Mouse (Mus musculus): ENCODE measurements around the gene Gpbp1. TPM values are rescaled to one million over a fixed set of nuclear protein-coding genes. Genes with fewer than 3 reads are reported as not detected.

Gpbp1 gene
- polyA plus RNA-seq, 1 experiment from 2014 or later: 127 TPM

GRCm38 (mm10) chr13:111488651-111489501, 1.0 kb downstream of the Gpbp1 start:
- peak overlapping the region; percentile 86 for H3K4me3 ChIP-seq (replicated peaks; ENCODE audit: low read depth, low read length)
- H3K4me2 ChIP-seq (ENCODE audit: low read length): peak overlapping the region; percentile 89
- H3K27me3 ChIP-seq (ENCODE audit: control insufficient read depth, insufficient read depth, low read length): peaks cover 23% of the 10 kb centered on the region
- peak overlapping the region; percentile 85 for H3K9ac ChIP-seq (replicated peaks; ENCODE audit: low read length)
- WGBS: under 1% methylated on average over 82 of the region's 98 CpGs
- peaks cover 33% of the 10 kb centered on the region for H3K4me1 ChIP-seq (ENCODE audit: control insufficient read depth, insufficient read depth, low read length)
- DNase-seq (peak; percentile 64), ATAC-seq (ENCODE audit: low FRiP score, low TSS enrichment) (no peak; the same call in 1 of the 2 replicates)
- no peaks in the 10 kb centered on the region for H3K36me3 ChIP-seq (ENCODE audit: control insufficient read depth, insufficient read depth, low read length)
- H3K27ac ChIP-seq (replicated peaks; ENCODE audit: low read depth, low read length): peak overlapping the region; percentile 98
- no peaks in the 10 kb centered on the region for H3K9me3 ChIP-seq (ENCODE audit: control insufficient read depth, low read length)

DNA sequence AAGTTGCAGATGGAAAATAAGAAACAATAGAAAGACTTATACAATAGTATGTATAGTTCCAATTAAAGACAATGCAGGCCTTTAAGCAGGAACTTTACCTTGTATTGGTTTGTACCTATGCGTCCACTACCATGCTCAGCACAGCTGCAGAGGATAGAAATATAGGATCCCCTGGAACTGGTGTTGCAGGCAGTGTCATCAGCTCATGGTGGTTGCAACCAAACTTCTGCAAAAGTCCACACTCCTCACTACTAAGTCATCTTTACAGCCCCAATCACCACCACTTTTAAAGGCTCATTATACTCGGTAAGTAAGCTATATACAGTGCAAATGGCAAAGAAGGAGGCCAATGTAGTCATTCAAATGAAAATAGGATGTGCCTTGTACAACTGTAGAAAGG, 12.2 kb downstream of the Gpbp1 start:
- peaks cover 24% of the 10 kb centered on the region for H3K4me1 ChIP-seq (ENCODE audit: control insufficient read depth, insufficient read depth, low read length)
- H3K27me3 ChIP-seq (ENCODE audit: control insufficient read depth, insufficient read depth, low read length): no peaks in the 10 kb centered on the region
- DNase-seq (no peak), ATAC-seq (ENCODE audit: low FRiP score, low TSS enrichment) (no peak)
- H3K27ac ChIP-seq (replicated peaks; ENCODE audit: low read depth, low read length): no peak overlapping the region
- no peak overlapping the region for H3K9ac ChIP-seq (replicated peaks; ENCODE audit: low read length)
- no peak overlapping the region for H3K4me2 ChIP-seq (ENCODE audit: low read length)
- H3K9me3 ChIP-seq (ENCODE audit: control insufficient read depth, low read length): no peaks in the 10 kb centered on the region
- H3K36me3 ChIP-seq (ENCODE audit: control insufficient read depth, insufficient read depth, low read length): no peaks in the 10 kb centered on the region
- H3K4me3 ChIP-seq (replicated peaks; ENCODE audit: low read depth, low read length): no peak overlapping the region
- WGBS: 85% methylated on average over 2 of the region's 2 CpGs

DNA sequence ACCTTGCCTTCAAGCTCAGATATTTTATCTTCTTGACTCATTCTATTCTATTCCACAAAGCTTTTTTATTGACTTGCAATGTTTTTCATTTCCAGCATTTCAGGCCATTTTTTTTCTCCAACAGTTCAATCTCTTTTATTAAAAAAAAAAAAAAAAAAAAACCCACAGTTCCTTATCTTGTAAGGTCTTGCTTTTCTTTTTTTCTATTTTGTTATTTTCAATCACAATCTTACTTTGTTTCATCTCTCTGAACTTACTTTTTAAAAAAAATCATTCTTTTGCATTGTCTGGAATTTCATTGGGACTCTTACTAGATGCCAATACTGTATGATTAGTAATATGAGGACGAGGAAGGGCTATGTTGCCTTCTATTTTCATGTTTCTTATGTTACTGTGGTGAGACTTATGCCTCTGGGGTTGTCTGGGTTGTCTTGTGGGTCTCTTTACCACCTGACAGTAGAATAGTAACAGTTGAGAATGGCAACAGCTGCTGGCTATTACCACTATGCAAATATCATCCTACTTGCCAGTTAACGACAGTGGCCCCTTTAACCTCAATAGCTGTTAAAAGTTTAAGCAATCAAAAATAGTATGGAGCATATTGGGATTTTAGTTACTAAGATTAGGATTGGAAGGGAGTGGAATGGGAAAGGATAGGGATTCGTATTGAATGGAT, 19.2 kb downstream of the Gpbp1 start:
- Histone ChIP-seq H3K9me3 (ENCODE audit: control insufficient read depth, low read length) (no peaks in the 10 kb centered on the region), H3K4me2 (ENCODE audit: low read length) (no peak overlapping the region), H3K27me3 (ENCODE audit: control insufficient read depth, insufficient read depth, low read length) (no peaks in the 10 kb centered on the region), H3K9ac (replicated peaks; ENCODE audit: low read length) (no peak overlapping the region), H3K36me3 (ENCODE audit: control insufficient read depth, insufficient read depth, low read length) (peaks cover 4% of the 10 kb centered on the region; the same call in 1 of the 2 replicates), H3K4me3 (replicated peaks; ENCODE audit: low read depth, low read length) (no peak overlapping the region), H3K4me1 (ENCODE audit: control insufficient read depth, insufficient read depth, low read length) (peaks cover 13% of the 10 kb centered on the region; the same call in 1 of the 2 replicates), H3K27ac (replicated peaks; ENCODE audit: low read depth, low read length) (no peak overlapping the region)
- ATAC-seq (ENCODE audit: low FRiP score, low TSS enrichment) (no peak), DNase-seq (no peak)
- 88% methylated on average over 3 of the region's 3 CpGs for WGBS

GRCm38 (mm10) chr13:111467350-111467749, 22.6 kb downstream of the Gpbp1 start:
- no peak for DNase-seq
- no peaks in the 10 kb centered on the region for H3K4me1 ChIP-seq (ENCODE audit: control insufficient read depth, insufficient read depth, low read length)
- H3K27ac ChIP-seq (replicated peaks; ENCODE audit: low read depth, low read length): no peak overlapping the region
- no peaks in the 10 kb centered on the region for H3K27me3 ChIP-seq (ENCODE audit: control insufficient read depth, insufficient read depth, low read length)
- no peak overlapping the region for H3K4me3 ChIP-seq (replicated peaks; ENCODE audit: low read depth, low read length)
- H3K4me2 ChIP-seq (ENCODE audit: low read length): no peak overlapping the region
- 99% methylated on average over 3 of the region's 3 CpGs for WGBS
- ATAC-seq (ENCODE audit: low FRiP score, low TSS enrichment): no peak
- peaks cover 6% of the 10 kb centered on the region; the same call in 1 of the 2 replicates for H3K36me3 ChIP-seq (ENCODE audit: control insufficient read depth, insufficient read depth, low read length)
- no peaks in the 10 kb centered on the region for H3K9me3 ChIP-seq (ENCODE audit: control insufficient read depth, low read length)
- no peak overlapping the region for H3K9ac ChIP-seq (replicated peaks; ENCODE audit: low read length)

- no peak overlapping the region for H3K4me2 ChIP-seq (ENCODE audit: low read length)
- H3K4me3 ChIP-seq (replicated peaks; ENCODE audit: low read depth, low read length): no peak overlapping the region
- H3K27ac ChIP-seq (replicated peaks; ENCODE audit: low read depth, low read length): no peak overlapping the region
- WGBS: 0% methylated on average over 1 of the region's 1 CpGs
- peak; percentile 81 for DNase-seq
- no peaks in the 10 kb centered on the region for H3K4me1 ChIP-seq (ENCODE audit: control insufficient read depth, insufficient read depth, low read length)
- H3K9ac ChIP-seq (replicated peaks; ENCODE audit: low read length): no peak overlapping the region
- peaks cover 3% of the 10 kb centered on the region; the same call in 1 of the 2 replicates for H3K36me3 ChIP-seq (ENCODE audit: control insufficient read depth, insufficient read depth, low read length)
- no peak for ATAC-seq (ENCODE audit: low FRiP score, low TSS enrichment)
- no peaks in the 10 kb centered on the region for H3K27me3 ChIP-seq (ENCODE audit: control insufficient read depth, insufficient read depth, low read length)
- no peaks in the 10 kb centered on the region for H3K9me3 ChIP-seq (ENCODE audit: control insufficient read depth, low read length)
These were observed 28.5 kb downstream of the Gpbp1 start for GRCm38 (mm10) chr13:111461424-111461823.

DNA sequence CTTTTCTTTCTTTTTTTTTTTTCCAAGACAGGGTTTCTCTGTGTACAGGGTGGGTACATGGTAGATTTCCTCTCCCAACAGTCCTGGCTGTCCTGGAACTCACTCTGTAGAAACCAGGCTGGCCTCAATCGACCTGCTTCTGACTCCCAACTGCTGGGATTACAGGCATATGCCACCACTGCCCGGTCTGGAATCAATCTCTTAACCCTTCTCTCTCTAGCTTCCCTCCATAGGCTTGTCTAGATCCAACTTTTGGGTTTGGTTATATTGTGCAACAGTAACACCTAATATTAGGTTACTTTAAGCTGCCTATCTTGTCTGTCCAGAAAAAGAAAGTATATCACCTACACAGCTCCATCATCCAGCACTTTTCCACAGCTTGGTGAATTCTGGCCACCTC, 33.1 kb downstream of the Gpbp1 start:
- DNase-seq: no peak
- WGBS: 61% methylated on average over 2 of the region's 2 CpGs
- H3K27ac ChIP-seq (replicated peaks; ENCODE audit: low read depth, low read length): no peak overlapping the region
- no peaks in the 10 kb centered on the region for H3K9me3 ChIP-seq (ENCODE audit: control insufficient read depth, low read length)
- peaks cover 12% of the 10 kb centered on the region for H3K36me3 ChIP-seq (ENCODE audit: control insufficient read depth, insufficient read depth, low read length)
- ATAC-seq (ENCODE audit: low FRiP score, low TSS enrichment): no peak
- H3K4me2 ChIP-seq (ENCODE audit: low read length): no peak overlapping the region
- no peak overlapping the region for H3K4me3 ChIP-seq (replicated peaks; ENCODE audit: low read depth, low read length)
- no peak overlapping the region for H3K9ac ChIP-seq (replicated peaks; ENCODE audit: low read length)
- H3K4me1 ChIP-seq (ENCODE audit: control insufficient read depth, insufficient read depth, low read length): no peaks in the 10 kb centered on the region
- no peaks in the 10 kb centered on the region for H3K27me3 ChIP-seq (ENCODE audit: control insufficient read depth, insufficient read depth, low read length)

DNA sequence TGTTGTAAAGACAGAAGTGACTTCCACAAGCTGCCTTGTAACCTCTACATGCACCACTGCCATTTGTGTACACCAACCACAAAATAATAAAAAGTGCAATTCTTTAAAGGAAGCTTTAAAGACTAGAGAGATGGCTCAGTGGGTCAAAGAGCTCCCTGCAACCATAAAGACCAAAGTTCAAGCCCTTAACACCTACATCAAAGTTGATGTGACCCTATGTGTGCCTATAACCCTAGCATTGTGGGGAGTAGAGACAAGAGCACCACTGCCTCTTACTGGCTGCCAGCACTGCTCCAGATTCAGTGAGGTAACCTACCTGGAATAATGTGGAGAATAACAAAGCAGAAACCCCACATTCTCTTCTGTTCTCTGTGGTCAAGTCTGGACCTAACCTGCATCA, 45.6 kb downstream of the Gpbp1 start:
- Histone ChIP-seq H3K27ac (replicated peaks; ENCODE audit: low read depth, low read length) (no peak overlapping the region), H3K9me3 (ENCODE audit: control insufficient read depth, low read length) (no peaks in the 10 kb centered on the region), H3K4me2 (ENCODE audit: low read length) (no peak overlapping the region), H3K4me1 (ENCODE audit: control insufficient read depth, insufficient read depth, low read length) (no peaks in the 10 kb centered on the region), H3K4me3 (replicated peaks; ENCODE audit: low read depth, low read length) (no peak overlapping the region), H3K36me3 (ENCODE audit: control insufficient read depth, insufficient read depth, low read length) (peaks cover 11% of the 10 kb centered on the region), H3K9ac (replicated peaks; ENCODE audit: low read length) (no peak overlapping the region), H3K27me3 (ENCODE audit: control insufficient read depth, insufficient read depth, low read length) (no peaks in the 10 kb centered on the region)
- no peak for DNase-seq
- ATAC-seq (ENCODE audit: low FRiP score, low TSS enrichment): no peak

- DNase-seq (no peak), ATAC-seq (ENCODE audit: low FRiP score, low TSS enrichment) (no peak)
- 94% methylated on average over 1 of the region's 1 CpGs for WGBS
- Histone ChIP-seq H3K4me1 (ENCODE audit: control insufficient read depth, insufficient read depth, low read length) (no peaks in the 10 kb centered on the region), H3K27me3 (ENCODE audit: control insufficient read depth, insufficient read depth, low read length) (no peaks in the 10 kb centered on the region), H3K27ac (replicated peaks; ENCODE audit: low read depth, low read length) (no peak overlapping the region), H3K9ac (replicated peaks; ENCODE audit: low read length) (no peak overlapping the region), H3K36me3 (ENCODE audit: control insufficient read depth, insufficient read depth, low read length) (peaks cover 42% of the 10 kb centered on the region), H3K9me3 (ENCODE audit: control insufficient read depth, low read length) (no peaks in the 10 kb centered on the region), H3K4me3 (replicated peaks; ENCODE audit: low read depth, low read length) (no peak overlapping the region), H3K4me2 (ENCODE audit: low read length) (no peak overlapping the region)
These were observed 58.7 kb downstream of the Gpbp1 start for GRCm38 (mm10) chr13:111431174-111431573.

GRCm38 (mm10) chr13:111421330-111421729, 68.6 kb downstream of the Gpbp1 start:
- ATAC-seq (ENCODE audit: low FRiP score, low TSS enrichment) (no peak), DNase-seq (peak; percentile 23)
- H3K27ac ChIP-seq (replicated peaks; ENCODE audit: low read depth, low read length): no peak overlapping the region
- no peaks in the 10 kb centered on the region for H3K27me3 ChIP-seq (ENCODE audit: control insufficient read depth, insufficient read depth, low read length)
- H3K9ac ChIP-seq (replicated peaks; ENCODE audit: low read length): no peak overlapping the region
- H3K4me3 ChIP-seq (replicated peaks; ENCODE audit: low read depth, low read length): no peak overlapping the region
- peaks cover 12% of the 10 kb centered on the region for H3K36me3 ChIP-seq (ENCODE audit: control insufficient read depth, insufficient read depth, low read length)
- H3K4me2 ChIP-seq (ENCODE audit: low read length): no peak overlapping the region
- no peaks in the 10 kb centered on the region for H3K9me3 ChIP-seq (ENCODE audit: control insufficient read depth, low read length)
- H3K4me1 ChIP-seq (ENCODE audit: control insufficient read depth, insufficient read depth, low read length): no peaks in the 10 kb centered on the region
